ENCODE assay signal across 10 mouse cellular contexts in the genomic region with DNA sequence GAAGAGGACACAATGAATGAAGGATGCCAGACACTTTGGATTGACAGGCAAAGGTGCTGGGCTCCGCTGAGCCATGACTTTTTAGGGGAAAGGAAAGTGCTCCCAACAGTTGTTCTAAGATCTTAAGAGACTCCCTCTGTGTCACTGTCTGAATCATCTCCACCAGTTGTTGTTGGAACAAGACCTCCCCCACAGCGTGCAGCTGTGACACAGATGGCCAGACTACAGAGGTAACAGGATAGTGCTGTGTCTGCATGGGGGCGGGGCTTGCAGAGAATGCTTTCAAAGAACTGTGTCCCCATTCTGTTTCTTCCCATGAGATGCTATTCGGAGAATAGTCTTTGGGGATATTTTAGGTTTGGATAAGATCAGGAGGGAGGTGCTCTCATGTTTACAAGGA.
DNase-seq lines count a peak whose midpoint lies in the region; ATAC-seq and TF ChIP-seq lines count a peak whose summit lies in the region.
"Had no signal": no experiment of that assay in that cellular context is flagged by ENCODE, and none has a peak within 500 bp of the region (broad histone marks: within the 10 kb centered on the region; RNA-seq: fewer than 3 reads in every experiment).

No protein-coding gene starts in this region.

- no peak overlapping the region for H3K4me2 ChIP-seq in kidney, embryonic 16.5 days (replicated peaks; ENCODE audit: low read depth, low read length)
- H3K4me2 ChIP-seq in embryonic facial prominence, embryonic 13.5 days: no peak overlapping the region
- no peak overlapping the region for H3K4me2 ChIP-seq in limb, embryonic 14.5 days (replicated peaks; ENCODE audit: low read depth, low read length, severe bottlenecking)

- no peak for TF ChIP-seq POLR2A in limb, embryonic 14.5 days (IDR thresholded peaks at IDR 0.05; ENCODE audit: borderline replicate concordance, extremely low read depth, insufficient read depth, insufficient read length)

- WGBS in kidney, embryonic 16.5 days: 11% methylated on average over 4 of the region's 4 CpGs
- 4% methylated on average over 4 of the region's 4 CpGs for WGBS in embryonic facial prominence, embryonic 13.5 days
- 28% methylated on average over 4 of the region's 4 CpGs for WGBS in limb, embryonic 14.5 days

- no peak overlapping the region for H3K4me3 ChIP-seq in kidney, embryonic 16.5 days (ENCODE audit: low read length)
- H3K4me3 ChIP-seq in embryonic facial prominence, embryonic 13.5 days: no peak overlapping the region
- H3K4me3 ChIP-seq in limb, embryonic 14.5 days (replicated peaks; ENCODE audit: low read length): no peak overlapping the region

- H3K9ac ChIP-seq in kidney, embryonic 16.5 days (replicated peaks; ENCODE audit: low read length): no peak overlapping the region
- no peak overlapping the region for H3K9ac ChIP-seq in embryonic facial prominence, embryonic 13.5 days
- no peak overlapping the region for H3K9ac ChIP-seq in limb, embryonic 14.5 days (ENCODE audit: low read depth, low read length, severe bottlenecking)
- H3K9ac ChIP-seq: forebrain, postnatal 0 days had no signal

- no peaks in the 10 kb centered on the region for H3K27me3 ChIP-seq in kidney, embryonic 16.5 days (ENCODE audit: insufficient read depth, low read length)
- H3K27me3 ChIP-seq in embryonic facial prominence, embryonic 13.5 days: no peaks in the 10 kb centered on the region
- H3K27me3 ChIP-seq in limb, embryonic 14.5 days (ENCODE audit: control insufficient read depth, insufficient read depth, low read length): no peaks in the 10 kb centered on the region

- H3K9me3 ChIP-seq in kidney, embryonic 16.5 days (ENCODE audit: low read length): no peaks in the 10 kb centered on the region
- no peaks in the 10 kb centered on the region for H3K9me3 ChIP-seq in embryonic facial prominence, embryonic 13.5 days
- H3K9me3 ChIP-seq in limb, embryonic 14.5 days (ENCODE audit: control insufficient read depth, low read length): no peaks in the 10 kb centered on the region

- no peak overlapping the region for H3K27ac ChIP-seq in kidney, embryonic 16.5 days (ENCODE audit: low read length)
- H3K27ac ChIP-seq in embryonic facial prominence, embryonic 13.5 days: no peak overlapping the region
- no peak overlapping the region for H3K27ac ChIP-seq in limb, embryonic 14.5 days (replicated peaks; ENCODE audit: low read depth, low read length)

- peak; percentile 96 for ATAC-seq in kidney, embryonic 16.5 days (ENCODE audit: low FRiP score, low TSS enrichment)
- 0 out of 2 replicates have a peak, but pooled peaks have one; percentile 59 for ATAC-seq in embryonic facial prominence, embryonic 13.5 days (ENCODE audit: insufficient number of reproducible peaks, insufficient read depth, low FRiP score, low TSS enrichment, low read depth)
- ATAC-seq in limb, embryonic 14.5 days (ENCODE audit: low FRiP score, low read depth): peak; percentile 88
- no peak for ATAC-seq in erythroid progenitor cell, adult 5-6 weeks (replicated peaks; ENCODE audit: low FRiP score, poor library complexity, severe bottlenecking)
- ATAC-seq: forebrain, postnatal 0 days had no signal

- no peak for DNase-seq in kidney, postnatal 14 days
- DNase-seq in Muller cell, postnatal 12 days (ENCODE audit: inconsistent ontology term): peak; percentile 5
- DNase-seq in limb, embryonic 14.5 days (ENCODE audit: low spot score): peak; percentile 58
- no peak for DNase-seq in heart, adult 9 months (ENCODE audit: low spot score in 2 of 2)
- no peak for DNase-seq in adrenal gland, postnatal 25 days
- DNase-seq: forebrain, postnatal 0 days; lung, postnatal 10 days had no signal

- no peaks in the 10 kb centered on the region for H3K4me1 ChIP-seq in kidney, embryonic 16.5 days (ENCODE audit: insufficient read depth, low read length)
- H3K4me1 ChIP-seq in embryonic facial prominence, embryonic 13.5 days: 0 out of 2 replicates have a peak, but pooled peaks cover 3% of the 10 kb centered on the region
- H3K4me1 ChIP-seq in limb, embryonic 14.5 days (ENCODE audit: control insufficient read depth, insufficient read depth, low read length): no peaks in the 10 kb centered on the region

- H3K36me3 ChIP-seq in kidney, embryonic 16.5 days (ENCODE audit: insufficient read depth, low read length): no peaks in the 10 kb centered on the region
- H3K36me3 ChIP-seq in embryonic facial prominence, embryonic 13.5 days: no peaks in the 10 kb centered on the region
- no peaks in the 10 kb centered on the region for H3K36me3 ChIP-seq in limb, embryonic 14.5 days (ENCODE audit: control insufficient read depth, insufficient read depth, low read length)

Comparison
In these comparisons a context has a peak if more than half of its experiments do, and no peak if none do; other contexts are left out.
1. DNase-seq: peak in Muller cell, postnatal 12 days (single experiment) and limb, embryonic 14.5 days (single experiment); none in kidney, postnatal 14 days (single experiment), heart, adult 9 months (0 of 2) and adrenal gland, postnatal 25 days (single experiment).